Mouse (Mus musculus) embryonic facial prominence, embryonic 14.5 days (tissue): ENCODE results near the gene Sept5. TPM values are rescaled to one million over a fixed set of nuclear protein-coding genes. Genes with fewer than 3 reads are reported as not detected.
A peak's percentile ranks its signal among the peaks of the same experiment; 100 is the strongest.

Experiments
- ATAC-seq: fragments of 200-750 bp; cut with Nextera tagmentation; 2 replicates; pipeline ENCODE4 v1.8.0; 2017; ENCODE audit warnings: low read depth, moderate number of reproducible peaks, moderate TSS enrichment
- DNase-seq: peaks from one replicate; pipeline ENCODE4 v3.0.0-alpha.2; 2015; ENCODE audit warnings: low spot score
- H3K27ac ChIP-seq: fragments of 300-500 bp; sonication (generic); replicated peaks from 2 replicates; pipeline ENCODE4 v1.5.1; 2014; ENCODE audit warnings: low read depth, mild to moderate bottlenecking, low read length, moderate library complexity
- H3K27me3 ChIP-seq: fragments of 300-500 bp; sonication (generic); replicated peaks from 2 replicates; pipeline ENCODE4 v1.6.1; 2014; ENCODE audit warnings: low read length; ENCODE audit not compliant: control insufficient read depth, insufficient read depth
- H3K36me3 ChIP-seq: fragments of 300-500 bp; sonication (generic); 2 replicates; pipeline ENCODE4 v1.6.1; 2014; ENCODE audit warnings: low read length, mixed read lengths; ENCODE audit not compliant: control insufficient read depth, insufficient read depth
- H3K4me1 ChIP-seq: fragments of 300-500 bp; sonication (generic); 2 replicates; pipeline ENCODE4 v1.6.1; 2014; ENCODE audit warnings: antibody characterized with exemption, low read length; ENCODE audit not compliant: control insufficient read depth, insufficient read depth
- H3K4me2 ChIP-seq: fragments of 300-500 bp; sonication (generic); 2 replicates; pipeline ENCODE4 v1.6.1; 2014; ENCODE audit warnings: low read depth, mild to moderate bottlenecking, low read length, moderate library complexity, mixed read lengths
- H3K4me3 ChIP-seq: fragments of 300-500 bp; sonication (generic); 2 replicates; pipeline ENCODE4 v1.5.1; 2014; ENCODE audit warnings: low read depth, mild to moderate bottlenecking, low read length
- H3K9ac ChIP-seq: fragments of 300-500 bp; sonication (generic); 2 replicates; pipeline ENCODE4 v1.6.1; 2014; ENCODE audit warnings: low read depth, mild to moderate bottlenecking, low read length, moderate library complexity, mixed read lengths
- H3K9me3 ChIP-seq: fragments of 300-500 bp; sonication (generic); 2 replicates; pipeline ENCODE4 v1.6.1; 2016; ENCODE audit warnings: low read length; ENCODE audit not compliant: control insufficient read depth
- WGBS: fragments of 180-500 bp; shearing (Covaris S2); extraction: QIAGEN DNeasy Blood & Tissue Kit; methylation state at CpG from one replicate; pipeline ENCODE4 v1.1.7; 2014; 5-methylcytosine and 5-hydroxymethylcytosine counted together
- polyA plus RNA-seq: library from polyadenylated mRNA; unstranded; fragments of >200 nt; fragmentation: Nextera tagmentation; extraction: Ambion mirVana; gene quantifications from 2 replicates; pipeline ENCODE4 v1.2.1, GENCODE M21; 2014

The Sept5 gene
- polyA plus RNA-seq, 1 experiment from 2014 or later = 34.1 TPM

DNA sequence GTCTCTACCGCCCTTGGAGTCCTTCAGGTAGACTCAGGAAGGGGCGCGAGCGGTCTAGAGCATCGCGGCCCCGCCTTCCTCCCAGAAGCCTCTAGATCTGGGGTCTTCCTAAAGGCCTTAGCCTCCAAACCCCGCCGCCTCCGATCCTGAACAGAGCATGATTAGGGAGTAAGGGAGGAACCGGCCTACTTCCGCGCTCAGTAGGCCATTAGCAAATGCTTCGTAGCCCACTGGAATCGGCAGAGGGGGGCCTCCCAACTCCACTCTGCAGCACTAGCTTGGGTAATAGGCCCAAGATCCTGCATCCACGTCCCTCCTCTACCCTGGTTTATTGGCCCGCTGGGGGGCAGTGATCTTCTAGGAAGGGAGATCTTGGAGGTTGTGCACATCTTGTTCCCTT is 7.7 kb downstream of the Sept5 start, which contains the start of gene Gp1bb:
Gene Gp1bb, minus strand, starts transcription at position 385 of the 400 bp plus-strand sequence.
- peaks cover 33% of the 10 kb centered on the region for H3K36me3 ChIP-seq
- peaks cover 83% of the 10 kb centered on the region for H3K27me3 ChIP-seq
- H3K4me2 ChIP-seq = peak within 1 kb of the TSS; percentile 93
- no peaks in the 10 kb centered on the region for H3K9me3 ChIP-seq
- no peak for ATAC-seq
- no peak for DNase-seq
- H3K27ac ChIP-seq = no peak within 1 kb of the TSS
- H3K4me1 ChIP-seq = peaks cover 22% of the 10 kb centered on the region
- H3K4me3 ChIP-seq = peak within 1 kb of the TSS; percentile 50
- WGBS = 30% methylated on average over 16 of the region's 17 CpGs
- H3K9ac ChIP-seq = peak within 1 kb of the TSS; percentile 55

DNA sequence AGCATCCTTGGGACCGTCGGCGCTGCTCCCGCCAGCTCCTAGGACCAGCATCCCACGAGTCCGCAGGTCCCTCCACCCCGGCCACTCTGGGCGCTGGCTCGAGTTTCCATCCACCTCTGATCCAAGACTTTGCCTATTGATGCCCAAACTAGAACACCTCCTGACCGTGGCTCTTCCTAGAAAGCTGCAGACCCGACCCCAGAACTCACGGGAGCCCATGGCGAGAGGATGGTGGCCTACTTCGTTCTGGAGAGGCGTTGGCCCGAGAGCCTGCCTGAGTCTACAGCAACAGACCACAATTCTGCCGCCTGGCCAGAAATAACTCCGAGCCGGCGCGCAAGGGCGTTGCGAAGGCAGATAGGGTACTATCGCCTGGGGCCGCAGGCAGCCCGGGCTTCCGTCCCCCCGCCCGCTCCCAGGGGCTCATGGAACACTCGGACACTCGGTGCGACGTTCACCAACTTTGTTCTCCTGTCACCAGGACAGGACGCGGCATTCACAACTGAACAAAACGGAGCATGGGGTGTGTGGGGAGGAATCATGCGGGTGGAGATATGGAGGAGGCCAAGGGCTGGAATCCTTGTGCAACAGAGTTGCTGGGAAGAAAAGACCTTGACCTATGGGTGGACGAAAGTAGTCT is 8.3 kb downstream of the Sept5 start:
- ATAC-seq (no peak; the same call in 1 of the 2 replicates), DNase-seq (no peak)
- peak overlapping the region; percentile 55 for H3K9ac ChIP-seq
- peak overlapping the region; percentile 93 for H3K4me2 ChIP-seq
- peaks cover 33% of the 10 kb centered on the region for H3K36me3 ChIP-seq
- peaks cover 18% of the 10 kb centered on the region for H3K4me1 ChIP-seq
- peak overlapping the region; percentile 50 for H3K4me3 ChIP-seq
- no peaks in the 10 kb centered on the region for H3K9me3 ChIP-seq
- H3K27me3 ChIP-seq = peaks cover 83% of the 10 kb centered on the region
- 12% methylated on average over 31 of the region's 38 CpGs for WGBS
- H3K27ac ChIP-seq = no peak overlapping the region

DNA sequence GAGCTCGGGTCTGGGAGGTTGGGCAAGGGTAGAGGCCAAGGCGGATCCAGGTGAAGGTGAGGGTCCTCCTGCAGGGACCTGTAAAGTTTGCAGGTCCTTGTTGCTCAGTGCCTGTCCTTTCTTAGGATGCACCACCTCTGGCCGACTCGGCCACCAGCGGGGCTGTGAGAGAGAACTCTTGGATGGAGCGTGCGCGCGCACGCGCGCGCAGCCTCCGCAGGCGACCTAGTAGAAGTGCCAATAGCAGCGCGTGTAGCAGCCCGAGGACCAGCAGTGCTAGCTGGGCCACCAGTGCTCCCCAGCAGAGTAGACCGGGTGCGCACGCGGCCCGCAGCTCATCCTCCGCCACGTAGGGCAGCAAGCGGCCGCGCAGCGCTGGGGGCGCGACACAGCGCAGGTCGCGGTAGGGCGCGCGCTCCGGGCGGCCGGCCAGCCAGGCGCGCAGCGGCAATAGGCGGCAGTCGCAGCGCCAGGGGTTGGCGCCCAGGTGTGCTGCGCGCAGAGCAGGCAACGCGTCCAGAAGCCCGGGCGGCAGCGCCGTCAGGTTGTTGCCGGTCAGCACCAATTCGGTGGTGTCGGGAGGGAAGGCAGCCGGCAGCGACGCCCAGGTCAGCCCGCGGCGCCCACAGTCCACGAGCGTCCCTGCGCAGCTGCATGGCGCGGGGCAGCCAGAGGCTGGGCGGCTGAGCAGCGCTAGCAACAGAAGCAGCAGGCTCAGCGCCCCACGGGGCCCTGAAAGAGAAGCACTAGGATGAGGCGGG is 9.0 kb downstream of the Sept5 start:
- Histone ChIP-seq H3K27me3 (peaks cover 80% of the 10 kb centered on the region), H3K27ac (no peak overlapping the region), H3K9me3 (no peaks in the 10 kb centered on the region), H3K4me3 (peak overlapping the region; percentile 50), H3K36me3 (peaks cover 33% of the 10 kb centered on the region), H3K4me1 (peaks cover 13% of the 10 kb centered on the region; the same call in 1 of the 2 replicates), H3K4me2 (peak overlapping the region; percentile 93), H3K9ac (peak overlapping the region; percentile 55)
- no peak for DNase-seq
- WGBS = 4% methylated on average over 15 of the region's 74 CpGs
- peak; percentile 23 for ATAC-seq

DNA sequence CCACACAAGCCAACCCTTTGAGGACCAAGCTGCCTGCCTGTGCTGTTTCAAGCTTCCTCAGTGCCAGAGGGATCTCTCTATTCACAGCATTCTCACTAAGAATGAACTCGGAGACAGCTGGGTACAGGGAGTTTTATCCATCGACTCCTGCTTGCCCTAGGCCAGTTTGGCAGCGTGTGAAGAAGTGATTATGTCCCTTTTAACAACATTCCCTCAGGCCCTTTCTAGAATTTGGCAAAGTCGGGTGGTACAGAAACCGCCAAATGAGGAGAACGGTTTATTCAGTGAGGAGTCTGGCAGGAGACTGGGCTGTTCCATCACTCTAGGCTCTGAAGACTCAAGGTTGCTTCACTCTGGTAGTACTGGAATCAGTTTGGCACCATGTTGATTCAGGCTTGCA is 9.6 kb downstream of the Sept5 start:
- H3K9ac ChIP-seq = no peak overlapping the region
- 31% methylated on average over 6 of the region's 6 CpGs for WGBS
- H3K36me3 ChIP-seq = peaks cover 33% of the 10 kb centered on the region
- peaks cover 12% of the 10 kb centered on the region; the same call in 1 of the 2 replicates for H3K4me1 ChIP-seq
- H3K9me3 ChIP-seq = no peaks in the 10 kb centered on the region
- H3K4me2 ChIP-seq = peak overlapping the region; percentile 93
- H3K27ac ChIP-seq = no peak overlapping the region
- H3K4me3 ChIP-seq = peak overlapping the region; percentile 50
- no peak for DNase-seq
- no peak for ATAC-seq
- H3K27me3 ChIP-seq = peaks cover 74% of the 10 kb centered on the region

DNA sequence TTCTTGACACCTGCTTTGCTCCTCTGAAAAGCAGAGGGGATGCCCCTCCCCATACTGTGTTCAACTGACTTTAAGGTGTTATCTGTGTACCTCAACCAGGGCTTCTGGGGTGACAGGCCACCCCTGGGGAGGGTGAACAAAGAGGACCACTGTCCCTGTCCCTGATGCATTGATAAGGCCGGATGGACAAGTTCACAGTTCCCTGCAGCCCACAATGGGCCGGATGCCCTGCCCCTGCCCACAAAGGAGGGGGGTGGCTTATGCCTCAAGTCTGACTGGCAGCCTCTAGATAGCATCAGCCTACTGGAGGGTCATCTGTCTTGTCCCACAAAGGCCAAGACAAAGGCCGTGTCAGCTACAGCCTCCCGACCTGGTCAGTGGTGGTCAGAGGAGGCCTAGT is 10.6 kb downstream of the Sept5 start:
- whole genome bisulfite sequencing = 43% methylated on average over 4 of the region's 4 CpGs
- H3K27me3 ChIP-seq = peaks cover 63% of the 10 kb centered on the region
- no peak overlapping the region for H3K4me2 ChIP-seq
- H3K4me1 ChIP-seq = peaks cover 12% of the 10 kb centered on the region; the same call in 1 of the 2 replicates
- H3K9ac ChIP-seq = no peak overlapping the region
- H3K4me3 ChIP-seq = no peak overlapping the region
- H3K27ac ChIP-seq = no peak overlapping the region
- ATAC-seq (no peak), DNase-seq (no peak)
- H3K9me3 ChIP-seq = no peaks in the 10 kb centered on the region
- peaks cover 22% of the 10 kb centered on the region for H3K36me3 ChIP-seq

DNA sequence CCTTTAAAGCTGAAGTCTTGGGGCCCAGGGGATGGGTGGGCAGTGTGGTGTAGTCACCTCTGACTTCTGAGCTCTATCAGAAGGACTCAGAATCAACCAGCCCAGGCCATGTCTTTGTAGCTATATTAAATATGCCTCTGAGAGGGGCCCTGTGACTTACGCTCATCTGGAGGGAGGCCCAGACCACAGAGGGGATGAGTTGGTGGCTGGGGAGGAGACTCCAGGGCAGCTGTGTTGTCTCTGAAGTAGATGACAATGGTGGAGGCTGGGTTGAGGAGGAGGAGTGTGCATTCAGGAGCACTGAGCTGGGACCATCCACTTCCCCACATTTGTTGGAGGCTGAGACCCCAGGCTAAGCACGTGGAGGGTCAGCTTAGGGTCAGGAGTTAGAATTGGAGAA is 11.5 kb downstream of the Sept5 start:
- H3K27me3 ChIP-seq = peaks cover 55% of the 10 kb centered on the region
- ATAC-seq (no peak), DNase-seq (no peak)
- H3K4me2 ChIP-seq = no peak overlapping the region
- H3K4me3 ChIP-seq = no peak overlapping the region
- H3K27ac ChIP-seq = no peak overlapping the region
- WGBS = 53% methylated on average over 2 of the region's 2 CpGs
- peaks cover 12% of the 10 kb centered on the region; the same call in 1 of the 2 replicates for H3K4me1 ChIP-seq
- no peak overlapping the region for H3K9ac ChIP-seq
- peaks cover 14% of the 10 kb centered on the region for H3K36me3 ChIP-seq
- no peaks in the 10 kb centered on the region for H3K9me3 ChIP-seq

DNA sequence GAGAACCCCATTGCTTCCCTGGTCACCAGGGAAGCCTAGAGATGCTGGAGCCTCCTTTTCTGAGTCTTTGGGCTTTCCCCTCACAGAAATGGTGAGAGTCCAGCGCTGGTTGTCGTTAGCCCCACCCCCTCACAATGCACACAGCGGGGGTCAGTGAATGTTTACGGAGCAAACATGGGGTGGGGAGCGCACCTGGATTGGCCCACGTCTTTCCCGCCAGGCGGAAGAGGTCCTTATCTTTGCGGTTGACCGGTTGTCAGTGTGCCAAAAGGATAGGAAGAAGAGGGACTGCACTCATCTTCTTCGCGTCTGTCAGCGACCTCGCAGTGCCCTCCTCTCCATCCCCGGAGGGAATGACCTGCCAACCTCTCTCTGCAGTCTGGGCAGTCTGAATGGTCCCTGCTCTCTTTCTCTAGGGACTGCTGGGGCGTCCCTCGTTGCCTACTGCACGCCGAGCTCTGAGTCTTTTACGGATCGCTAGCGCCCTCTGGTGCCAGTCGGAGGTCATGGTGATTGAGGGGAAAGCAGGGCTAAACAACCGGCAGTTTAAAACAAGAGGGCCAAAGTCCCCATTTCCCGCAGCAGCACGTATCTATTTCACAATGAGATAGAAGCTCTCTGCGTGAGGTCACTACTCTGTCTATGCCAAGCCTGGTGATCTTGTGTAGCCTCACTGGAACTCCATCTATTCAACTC is 12.2 kb downstream of the Sept5 start:
- Histone ChIP-seq H3K36me3 (peaks cover 7% of the 10 kb centered on the region; the same call in 1 of the 2 replicates), H3K4me3 (peak overlapping the region; percentile 29), H3K4me2 (peak overlapping the region; percentile 59), H3K27ac (no peak overlapping the region), H3K9ac (no peak overlapping the region), H3K9me3 (no peaks in the 10 kb centered on the region), H3K4me1 (peaks cover 12% of the 10 kb centered on the region; the same call in 1 of the 2 replicates), H3K27me3 (peaks cover 47% of the 10 kb centered on the region)
- DNase-seq = peak; percentile 88
- peak; percentile 68 for ATAC-seq
- 2% methylated on average over 27 of the region's 27 CpGs for WGBS

DNA sequence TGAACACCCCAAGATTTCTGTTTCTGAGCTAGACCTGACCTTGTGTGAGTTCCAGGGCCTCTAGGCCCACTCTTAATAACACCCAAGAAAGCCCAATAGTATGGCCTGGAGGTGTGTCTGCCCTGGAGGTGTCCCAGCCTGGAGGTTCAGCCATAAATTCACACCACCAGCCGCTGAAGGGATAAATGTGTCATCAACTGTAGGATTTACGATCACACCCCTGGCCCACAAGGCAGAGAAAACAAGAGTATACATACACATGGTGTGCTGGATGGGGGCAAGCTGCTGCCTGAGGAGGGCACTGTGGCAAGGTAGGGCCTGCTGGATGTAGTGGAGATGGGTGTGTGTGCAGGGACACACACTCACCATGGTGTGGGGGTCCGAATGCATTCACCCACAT is 16.5 kb downstream of the Sept5 start:
- H3K4me2 ChIP-seq = no peak overlapping the region
- no peak overlapping the region for H3K27ac ChIP-seq
- ATAC-seq = no peak
- no peak for DNase-seq
- H3K9me3 ChIP-seq = no peaks in the 10 kb centered on the region
- WGBS = 77% methylated on average over 3 of the region's 3 CpGs
- no peak overlapping the region for H3K4me3 ChIP-seq
- H3K9ac ChIP-seq = no peak overlapping the region
- H3K36me3 ChIP-seq = no peaks in the 10 kb centered on the region
- peaks cover 9% of the 10 kb centered on the region for H3K4me1 ChIP-seq
- H3K27me3 ChIP-seq = peaks cover 5% of the 10 kb centered on the region
